ENCODE assay signal across 10 mouse cellular contexts in genomic region chr9:124126373-124126772, GRCm38 (mm10). TPM values are rescaled to one million over a fixed set of nuclear protein-coding genes. Genes with fewer than 3 reads are reported as not detected.
A peak's percentile ranks its signal among the peaks of the same experiment; 100 is the strongest.
DNase-seq lines count a peak whose midpoint lies in the region; ATAC-seq and TF ChIP-seq lines count a peak whose summit lies in the region.
"Had no signal": no experiment of that assay in that cellular context is flagged by ENCODE, and none has a peak within 500 bp of the region (broad histone marks: within the 10 kb centered on the region; RNA-seq: fewer than 3 reads in every experiment).

No protein-coding gene starts in this region.

- no peak for ATAC-seq in kidney, embryonic 14.5 days (ENCODE audit: low FRiP score, low TSS enrichment)
- no peak for ATAC-seq in intestine, postnatal 0 days
- no peak for ATAC-seq in hindbrain, embryonic 16.5 days

- H3K4me2 ChIP-seq in kidney, embryonic 14.5 days (replicated peaks; ENCODE audit: low read depth, low read length) = no peak overlapping the region
- no peak overlapping the region for H3K4me2 ChIP-seq in intestine, postnatal 0 days (replicated peaks; ENCODE audit: low read depth)
- no peak overlapping the region for H3K4me2 ChIP-seq in hindbrain, embryonic 16.5 days (ENCODE audit: low read length)
- H3K4me2 ChIP-seq: hindbrain, embryonic 15.5 days had no signal

- H3K9me3 ChIP-seq in kidney, embryonic 14.5 days (ENCODE audit: control insufficient read depth, low read length) = no peaks in the 10 kb centered on the region
- no peaks in the 10 kb centered on the region for H3K9me3 ChIP-seq in intestine, postnatal 0 days (ENCODE audit: control insufficient read depth)
- no peaks in the 10 kb centered on the region for H3K9me3 ChIP-seq in hindbrain, embryonic 16.5 days (ENCODE audit: control insufficient read depth, low read length)
- H3K9me3 ChIP-seq: hindbrain, embryonic 15.5 days had no signal

- TF ChIP-seq POLR2A in kidney, adult 2 months (IDR thresholded peaks at IDR 0.05; ENCODE audit: low read depth, low read length) = no peak

- H3K27me3 ChIP-seq in kidney, adult 2 months (replicated peaks; ENCODE audit: control insufficient read depth, insufficient read depth, low read length) = no peaks in the 10 kb centered on the region
- no peaks in the 10 kb centered on the region for H3K27me3 ChIP-seq in kidney, embryonic 14.5 days (ENCODE audit: control insufficient read depth, insufficient read depth, low read length)
- H3K27me3 ChIP-seq in intestine, postnatal 0 days (replicated peaks; ENCODE audit: control insufficient read depth, insufficient read depth, low read length) = peaks cover 11% of the 10 kb centered on the region; the same call in 1 of the 2 replicates
- H3K27me3 ChIP-seq in hindbrain, embryonic 16.5 days (replicated peaks; ENCODE audit: control insufficient read depth, insufficient read depth, low read length) = no peaks in the 10 kb centered on the region
- H3K27me3 ChIP-seq: hindbrain, embryonic 15.5 days had no signal

- peak; percentile 9 for DNase-seq in kidney, adult 2 months
- peak; percentile 23 for DNase-seq in embryo, embryonic 10.5 days (ENCODE audit: low spot score)
- peak; percentile 58 for DNase-seq in naive thymus-derived CD4-positive, alpha-beta T cell, adult 2 months (ENCODE audit: low read depth)
- no peak for DNase-seq in gastrocnemius, adult 8-10 months (ENCODE audit: low spot score in 2 of 2)
- DNase-seq in layer of hippocampus, postnatal 14 days (ENCODE audit: low spot score in 2 of 2) = no peak
- DNase-seq: cerebellum, postnatal 36 days had no signal

- no peak overlapping the region for H3K4me3 ChIP-seq in kidney, adult 2 months (ENCODE audit: insufficient read depth, low read depth, low read length)
- H3K4me3 ChIP-seq in kidney, embryonic 14.5 days (ENCODE audit: low read length) = no peak overlapping the region
- no peak overlapping the region for H3K4me3 ChIP-seq in intestine, postnatal 0 days (ENCODE audit: low read depth, low read length)
- H3K4me3 ChIP-seq in hindbrain, embryonic 16.5 days (ENCODE audit: low read length) = no peak overlapping the region
- H3K4me3 ChIP-seq: hindbrain, embryonic 15.5 days had no signal

- TF ChIP-seq CTCF in kidney, adult 2 months (conservative IDR thresholded peaks at IDR 0.05; ENCODE audit: insufficient read depth, insufficient read length, low read depth, low read length) = no peak
- TF ChIP-seq CTCF in intestine, postnatal 0 days (IDR thresholded peaks at IDR 0.05; ENCODE audit: low read depth) = no peak

- no peak overlapping the region for H3K27ac ChIP-seq in kidney, adult 2 months (ENCODE audit: insufficient read depth, low read depth, low read length)
- no peak overlapping the region for H3K27ac ChIP-seq in kidney, embryonic 14.5 days (ENCODE audit: low read depth, low read length)
- H3K27ac ChIP-seq in intestine, postnatal 0 days (ENCODE audit: low read depth, low read length) = peak overlapping the region; percentile 21; the same call in 1 of the 2 replicates
- no peak overlapping the region for H3K27ac ChIP-seq in hindbrain, embryonic 16.5 days (ENCODE audit: low read depth, low read length)
- H3K27ac ChIP-seq: hindbrain, embryonic 15.5 days had no signal

- no peaks in the 10 kb centered on the region for H3K36me3 ChIP-seq in kidney, adult 2 months (ENCODE audit: control insufficient read depth, insufficient read depth, low read length)
- no peaks in the 10 kb centered on the region for H3K36me3 ChIP-seq in kidney, embryonic 14.5 days (ENCODE audit: control insufficient read depth, insufficient read depth, low read length)
- no peaks in the 10 kb centered on the region for H3K36me3 ChIP-seq in intestine, postnatal 0 days (ENCODE audit: control insufficient read depth, insufficient read depth)
- no peaks in the 10 kb centered on the region for H3K36me3 ChIP-seq in hindbrain, embryonic 16.5 days (ENCODE audit: control insufficient read depth, insufficient read depth, low read length)
- H3K36me3 ChIP-seq: hindbrain, embryonic 15.5 days had no signal

- WGBS in kidney, adult 2 months = 40% methylated on average over 5 of the region's 5 CpGs
- WGBS in kidney, embryonic 14.5 days = 30% methylated on average over 5 of the region's 5 CpGs
- WGBS in intestine, postnatal 0 days = 35% methylated on average over 5 of the region's 5 CpGs
- 66% methylated on average over 5 of the region's 5 CpGs for WGBS in hindbrain, embryonic 16.5 days

- H3K9ac ChIP-seq in kidney, embryonic 14.5 days (ENCODE audit: low read depth, low read length) = no peak overlapping the region
- no peak overlapping the region for H3K9ac ChIP-seq in intestine, postnatal 0 days (ENCODE audit: low read depth, low read length)
- H3K9ac ChIP-seq in hindbrain, embryonic 16.5 days (ENCODE audit: low read depth, low read length) = no peak overlapping the region
- H3K9ac ChIP-seq: hindbrain, embryonic 15.5 days had no signal

- H3K4me1 ChIP-seq in kidney, adult 2 months (ENCODE audit: control insufficient read depth, insufficient read depth, low read length) = no peaks in the 10 kb centered on the region
- H3K4me1 ChIP-seq in kidney, embryonic 14.5 days (ENCODE audit: control insufficient read depth, insufficient read depth, low read length) = no peaks in the 10 kb centered on the region
- H3K4me1 ChIP-seq in intestine, postnatal 0 days (replicated peaks; ENCODE audit: control insufficient read depth, insufficient read depth, low read length) = no peaks in the 10 kb centered on the region
- no peaks in the 10 kb centered on the region for H3K4me1 ChIP-seq in hindbrain, embryonic 16.5 days (ENCODE audit: control insufficient read depth, insufficient read depth, low read depth, low read length)
- H3K4me1 ChIP-seq: hindbrain, embryonic 15.5 days had no signal

RNA-seq across cellular contexts. Expression of gene Ccr5, which starts 5.0 kb away (rescaled TPM):
- 0.88 and 1.3 TPM in 2 replicates for polyA plus RNA-seq in kidney, adult 2 months (2012; rRNA removed)
- 0.33 and 0.60 TPM in 2 replicates for polyA plus RNA-seq in kidney, embryonic 14.5 days (2014; fragmentation: Nextera tagmentation; extraction: Ambion mirVana)
- 0.74 and 1.1 TPM in 2 replicates for polyA plus RNA-seq in intestine, postnatal 0 days (2015; fragmentation: Nextera tagmentation; extraction: Ambion mirVana)
- total RNA-seq in gastrocnemius, adult 8-10 months (2022) = under 1 TPM in 1 of 4 experiments, not detected in 3; 0.03 TPM
- 0.66 and 1.1 TPM in 2 replicates for polyA plus RNA-seq in hindbrain, embryonic 16.5 days (2015; fragmentation: Nextera tagmentation; extraction: Ambion mirVana)
- total RNA-seq in layer of hippocampus, postnatal 14 days (2021) = 10 to 100 TPM in 1 of 2 experiments, 1 to 10 TPM in 1; 8.0 to 11.3 TPM

RNA-seq across cellular contexts. Expression of gene Ccr2, which starts 24.6 kb away (rescaled TPM):
- polyA plus RNA-seq in kidney, adult 2 months (2012; rRNA removed) = 1.4 and 2.1 TPM in 2 replicates
- polyA plus RNA-seq in kidney, embryonic 14.5 days (2014; fragmentation: Nextera tagmentation; extraction: Ambion mirVana) = 1.6 and 1.9 TPM in 2 replicates
- polyA plus RNA-seq in intestine, postnatal 0 days (2015; fragmentation: Nextera tagmentation; extraction: Ambion mirVana) = 0.85 and 1.2 TPM in 2 replicates
- under 1 TPM; 0.22 to 0.65 (median 0.43) TPM for total RNA-seq in gastrocnemius, adult 8-10 months (2022)
- 0.18 and 0.42 TPM in 2 replicates for polyA plus RNA-seq in hindbrain, embryonic 16.5 days (2015; fragmentation: Nextera tagmentation; extraction: Ambion mirVana)
- under 1 TPM; 0.17 to 0.30 TPM for total RNA-seq in layer of hippocampus, postnatal 14 days (2021)

Comparison
In these comparisons a context has a peak if more than half of its experiments do, and no peak if none do; other contexts are left out.
1. DNase-seq: peak in kidney, adult 2 months (single experiment), embryo, embryonic 10.5 days (single experiment) and naive thymus-derived CD4-positive, alpha-beta T cell, adult 2 months (single experiment); none in gastrocnemius, adult 8-10 months (0 of 2) and layer of hippocampus, postnatal 14 days (0 of 2).